Mouse (Mus musculus): ENCODE data around the gene Irx3. TPM values are rescaled to one million over a fixed set of nuclear protein-coding genes. Genes with fewer than 3 reads are reported as not detected.

The Irx3 gene
- polyA plus RNA-seq (2017; shearing (Covaris generic)) = not detected

DNA sequence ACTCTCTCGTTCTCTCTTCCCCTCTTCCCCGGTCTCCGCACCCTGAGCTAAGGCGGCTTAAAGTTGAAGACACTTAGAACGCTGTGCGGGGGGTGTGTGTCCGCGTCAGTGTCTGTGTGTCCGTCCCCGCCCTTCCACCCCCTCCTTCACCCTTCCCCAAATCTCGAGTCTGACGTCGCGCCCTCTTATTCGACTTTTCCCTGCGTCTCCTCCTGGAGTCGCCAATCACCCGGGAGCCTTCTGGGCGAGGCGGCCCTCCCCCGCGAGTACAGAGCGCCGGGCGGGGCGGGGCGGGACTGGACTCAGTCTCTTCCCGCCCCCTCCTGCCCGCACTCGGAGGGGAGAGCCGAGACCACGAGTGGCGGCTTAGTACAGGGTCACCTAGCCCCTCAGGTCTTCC, at the start of gene Irx3:
Gene Irx3 (minus strand): TSS at position 229 of the 400 bp plus-strand sequence.

Measured in CD4-positive, CD25-positive, alpha-beta regulatory T cell (primary cell).